Mouse (Mus musculus) kidney, adult 2 months (tissue): Measurements from ENCODE around the gene Ankrd1.

Source experiments
- CTCF ChIP-seq: fragments of 200-500 bp; conservative IDR thresholded peaks from 2 replicates; pipeline ENCODE4 v1.5.1; 2011; ENCODE audit warnings: low read depth, mild to moderate bottlenecking, control low read depth, low read length, moderate library complexity, mixed read lengths; ENCODE audit not compliant: insufficient read depth, insufficient read length
- POLR2A ChIP-seq: fragments of 200-500 bp; IDR thresholded peaks from one replicate; pipeline ENCODE4 v1.6.1; 2011; ENCODE audit warnings: low read depth, low read length, control low read depth

GRCm38 (mm10) chr19:36148578-36148977, 28.7 kb upstream of the Ankrd1 start:
- no peak for TF ChIP-seq CTCF
- no peak for TF ChIP-seq POLR2A
